Mouse (Mus musculus): Measurements from ENCODE around the gene Kif13a.

Gene Kif13a

GRCm38 (mm10) chr13:46883976-46884375, 45.7 kb downstream of the Kif13a start:
- no peak for DNase-seq (ENCODE audit: low spot score)

GRCm38 (mm10) chr13:46883381-46883780, 46.3 kb downstream of the Kif13a start:
- no peak for DNase-seq (ENCODE audit: low spot score)

GRCm38 (mm10) chr13:46880736-46881135, 48.9 kb downstream of the Kif13a start:
- no peak for DNase-seq (ENCODE audit: low spot score)

DNA sequence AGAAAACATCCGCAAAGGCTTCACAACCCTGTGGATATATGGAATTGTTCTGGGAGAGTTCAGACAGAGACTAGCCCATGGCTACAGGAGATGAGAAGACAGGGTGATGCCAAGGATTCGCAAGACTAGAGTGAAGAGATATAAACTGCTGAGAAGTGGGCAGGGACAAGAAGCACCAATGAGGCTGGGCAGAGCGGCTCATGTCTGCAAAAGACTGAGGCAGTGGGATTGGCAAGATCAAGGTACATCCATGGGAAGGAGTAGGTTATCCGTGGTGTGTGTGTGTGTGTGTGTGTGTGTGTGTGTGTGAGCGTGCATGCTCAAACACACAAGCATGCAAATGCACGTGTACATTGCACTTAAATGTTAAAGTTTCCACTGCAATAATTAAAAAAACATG, 49.4 kb downstream of the Kif13a start:
- no peak for DNase-seq (ENCODE audit: low spot score)

DNA sequence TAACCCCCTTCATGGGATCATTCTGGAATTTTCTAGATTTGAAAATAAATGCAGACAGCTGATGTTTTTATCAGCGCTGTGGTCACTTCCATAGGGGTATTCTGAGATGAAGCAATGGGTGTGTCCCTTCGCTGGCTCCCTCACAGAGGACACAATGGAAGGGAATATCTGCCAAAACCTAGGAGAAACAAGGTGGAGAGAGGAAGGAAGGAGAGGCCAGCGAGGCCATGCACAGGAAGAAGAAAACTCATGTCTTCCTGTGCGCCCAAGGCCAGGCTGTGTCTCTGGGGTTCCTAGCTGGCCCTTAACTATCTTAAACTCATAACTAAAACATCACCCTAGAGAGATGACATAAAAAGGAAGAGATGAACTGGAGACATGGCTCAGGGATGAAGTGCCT, 52.6 kb downstream of the Kif13a start:
- DNase-seq (ENCODE audit: low spot score): no peak

- DNase-seq (ENCODE audit: low spot score): no peak
These were observed 54.3 kb downstream of the Kif13a start for GRCm38 (mm10) chr13:46875377-46875776.

- DNase-seq (ENCODE audit: low spot score): no peak
These were observed 56.9 kb downstream of the Kif13a start for GRCm38 (mm10) chr13:46872732-46873131.

- DNase-seq (ENCODE audit: low spot score): peak; percentile 35
These were observed 57.5 kb downstream of the Kif13a start for GRCm38 (mm10) chr13:46872194-46872593.

GRCm38 (mm10) chr13:46869464-46869863, 60.2 kb downstream of the Kif13a start:
- DNase-seq (ENCODE audit: low spot score): no peak

DNA sequence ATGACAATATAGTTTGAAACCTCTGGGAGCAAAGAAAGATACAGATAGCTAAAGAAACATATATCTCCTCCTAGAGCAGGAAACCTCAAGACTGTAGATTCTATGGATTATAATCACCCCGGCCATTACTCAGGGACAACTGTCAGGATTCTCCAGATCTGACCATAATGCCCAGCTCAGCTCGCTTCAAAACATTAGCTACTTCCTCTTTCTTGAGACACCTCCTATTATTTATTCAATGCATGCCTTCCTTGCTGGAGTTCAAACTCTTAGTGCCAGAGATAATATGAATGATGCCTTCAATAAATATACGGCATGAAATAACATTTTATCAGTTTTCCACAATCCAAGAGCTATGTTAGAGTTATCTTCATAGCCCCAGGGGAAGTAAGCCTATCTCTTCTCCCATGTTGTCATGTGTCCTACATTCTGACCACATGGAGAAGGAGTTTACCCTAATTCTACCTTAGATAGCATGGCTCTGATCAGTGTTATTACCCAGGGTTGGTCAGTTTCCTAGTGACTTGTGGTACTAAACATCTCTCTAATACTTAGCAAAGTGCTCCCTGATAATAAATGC, 66.4 kb downstream of the Kif13a start:
- DNase-seq (ENCODE audit: low spot score): no peak

GRCm38 (mm10) chr13:46859876-46860275, 69.8 kb downstream of the Kif13a start:
- no peak for DNase-seq (ENCODE audit: low spot score)

- no peak for DNase-seq (ENCODE audit: low spot score)
These were observed 70.5 kb downstream of the Kif13a start for GRCm38 (mm10) chr13:46859173-46859572.

GRCm38 (mm10) chr13:46858835-46859152, 70.9 kb downstream of the Kif13a start:
- DNase-seq (ENCODE audit: low spot score): no peak

DNA sequence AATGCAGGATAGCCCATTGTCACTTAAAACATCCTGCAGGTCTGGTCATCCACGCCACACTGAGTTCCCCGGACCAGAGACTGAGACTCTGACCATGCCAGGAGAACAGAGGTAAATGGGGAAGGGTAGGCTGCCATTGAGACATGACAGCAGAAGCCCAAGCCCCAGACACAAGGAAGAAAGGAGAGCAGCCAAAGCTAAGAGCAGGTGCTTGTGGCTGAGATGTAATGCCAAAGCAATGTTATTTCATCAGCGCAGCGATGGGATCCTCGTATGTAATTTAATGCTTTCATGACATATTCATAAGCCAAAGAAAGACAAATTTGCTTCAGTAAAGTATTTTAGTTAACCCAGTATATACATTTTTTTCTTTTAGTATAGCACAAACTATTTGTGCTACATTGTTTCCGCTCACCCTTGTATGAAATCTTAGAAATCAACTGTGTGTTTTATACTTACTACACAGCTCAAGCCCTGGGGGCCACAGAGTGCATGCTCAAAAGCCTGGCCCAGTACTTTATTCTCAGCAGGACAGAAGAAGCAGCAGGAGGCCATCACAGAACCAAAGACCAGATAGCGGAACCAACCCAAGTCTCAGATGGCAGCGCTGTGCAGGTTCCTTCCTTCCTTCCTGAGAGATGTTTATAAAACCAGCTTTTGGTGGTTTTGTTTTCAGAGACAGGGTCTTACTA, 71.4 kb downstream of the Kif13a start:
- DNase-seq (ENCODE audit: low spot score): no peak

DNA sequence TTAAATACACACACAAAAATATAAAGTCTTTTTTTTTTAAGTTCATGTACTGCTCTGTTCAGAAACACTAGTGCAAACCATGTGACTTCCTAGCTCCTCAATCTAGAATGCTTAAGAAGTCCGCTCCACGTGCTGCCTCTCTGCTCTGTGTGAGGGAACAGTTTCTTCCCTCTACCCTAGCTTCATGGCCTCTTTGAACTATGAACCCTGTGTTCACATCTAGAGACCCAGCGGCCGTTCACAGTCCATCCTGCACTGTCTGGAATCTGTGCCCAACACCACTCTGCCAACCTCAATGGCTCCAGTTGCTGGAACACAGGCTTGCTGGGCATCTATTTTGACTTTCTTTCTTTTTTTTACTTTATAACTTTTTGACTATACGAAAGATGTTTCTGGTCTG, 75.2 kb downstream of the Kif13a start:
- DNase-seq (ENCODE audit: low spot score): no peak

DNA sequence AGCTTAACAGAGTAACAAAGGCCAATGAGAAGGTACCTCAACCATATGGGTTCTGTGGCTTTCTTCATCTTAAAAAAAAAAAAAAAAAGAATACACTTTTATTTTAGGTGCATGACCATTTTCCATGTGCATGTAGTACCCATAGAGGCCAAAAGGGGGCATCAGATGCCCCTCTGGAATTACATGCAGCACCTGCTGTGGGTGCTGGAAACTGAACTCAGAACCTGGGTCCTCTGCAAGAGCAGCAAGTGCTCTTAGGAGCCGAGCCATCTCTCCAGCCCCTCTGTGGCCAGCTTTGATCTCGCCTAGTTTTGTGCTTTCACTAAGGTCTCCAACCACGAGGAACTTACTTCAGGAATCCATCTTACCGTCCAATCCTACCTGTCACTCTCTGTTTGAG, 77.2 kb downstream of the Kif13a start:
- no peak for DNase-seq (ENCODE audit: low spot score)

GRCm38 (mm10) chr13:46845456-46845855, 84.2 kb downstream of the Kif13a start:
- DNase-seq (ENCODE audit: low spot score): no peak

GRCm38 (mm10) chr13:46844561-46845235, 85.0 kb downstream of the Kif13a start:
- DNase-seq (ENCODE audit: low spot score): no peak

GRCm38 (mm10) chr13:46843646-46844045, 86.0 kb downstream of the Kif13a start:
- no peak for DNase-seq (ENCODE audit: low spot score)

DNA sequence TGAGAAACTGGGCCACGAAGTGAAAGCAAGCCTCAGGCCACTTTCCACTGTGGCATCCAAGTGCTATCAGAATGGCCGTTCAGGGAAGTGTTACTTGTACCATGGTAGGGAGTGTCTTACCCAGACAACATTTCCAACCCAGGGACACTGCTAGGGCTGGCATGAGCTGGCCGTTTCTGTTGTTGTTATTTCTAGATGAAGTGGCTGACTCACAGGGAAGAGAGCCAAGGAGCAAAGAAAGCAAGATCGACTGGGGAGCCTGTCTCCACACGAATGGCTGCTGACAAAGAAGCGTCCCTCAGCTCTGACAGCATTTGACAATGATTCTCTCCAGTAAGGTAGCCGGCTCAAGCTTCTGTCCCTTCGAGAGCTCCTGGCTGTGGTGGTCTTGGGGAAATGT, 87.5 kb downstream of the Kif13a start:
- DNase-seq (ENCODE audit: low spot score): no peak

- no peak for DNase-seq (ENCODE audit: low spot score)
These were observed 88.0 kb downstream of the Kif13a start for GRCm38 (mm10) chr13:46841668-46842067.

- DNase-seq (ENCODE audit: low spot score): no peak
These were observed 89.0 kb downstream of the Kif13a start for GRCm38 (mm10) chr13:46840676-46841075.

GRCm38 (mm10) chr13:46839236-46839635, 90.4 kb downstream of the Kif13a start:
- DNase-seq (ENCODE audit: low spot score): no peak

DNA sequence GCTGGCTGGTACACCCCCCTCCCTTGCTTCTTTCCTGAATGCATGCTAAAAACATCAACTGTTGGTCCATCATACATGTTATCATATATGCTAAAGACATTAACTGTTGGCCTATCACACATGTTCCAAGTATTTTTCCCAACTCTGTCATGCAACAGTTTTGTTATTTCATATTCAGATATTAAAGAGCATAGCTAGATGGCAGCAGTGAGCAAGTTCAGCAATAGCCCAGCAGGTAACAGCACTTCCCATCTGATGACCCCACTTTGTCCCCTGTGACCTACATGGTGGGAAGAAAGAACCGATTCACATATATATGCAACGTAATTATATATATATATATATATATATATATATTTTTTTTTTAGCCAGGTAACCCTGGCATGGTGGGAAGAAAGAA, 91.1 kb downstream of the Kif13a start:
- peak; percentile 67 for DNase-seq (ENCODE audit: low spot score)
